ENCODE assay signal across 20 mouse cellular contexts in the genomic region with DNA sequence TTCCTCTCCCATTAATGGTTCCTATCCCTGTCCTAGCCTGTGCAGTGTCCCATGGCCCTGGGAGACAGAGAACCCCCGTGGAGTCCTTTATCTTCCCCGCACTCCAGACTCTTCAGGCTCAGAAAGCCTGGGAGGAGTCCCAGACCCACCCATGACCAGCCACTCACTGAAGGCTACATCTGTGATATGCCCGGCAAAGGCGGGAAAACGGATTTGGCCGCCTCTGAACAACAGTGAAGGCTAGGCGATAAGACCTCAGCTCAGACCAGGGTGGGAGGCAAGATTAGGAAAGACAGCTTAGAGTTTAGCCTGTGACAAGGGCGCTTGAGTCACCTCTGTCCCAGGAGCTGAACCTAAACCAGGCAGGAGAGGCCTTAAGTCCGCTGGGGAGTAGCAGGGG. TPM values are rescaled to one million over a fixed set of nuclear protein-coding genes. Genes with fewer than 3 reads are reported as not detected.
DNase-seq lines count a peak whose midpoint lies in the region; ATAC-seq lines count a peak whose summit lies in the region.
"Had no signal": no experiment of that assay in that cellular context is flagged by ENCODE, and none has a peak within 500 bp of the region (broad histone marks: within the 10 kb centered on the region; RNA-seq: fewer than 3 reads in every experiment).

No protein-coding gene starts in this region.

- H3K4me2 ChIP-seq in heart, embryonic 16.5 days (ENCODE audit: low read depth, low read length) = peak overlapping the region; percentile 14
- H3K4me2 ChIP-seq: embryonic facial prominence, embryonic 13.5 days had no signal

- H3K4me3 ChIP-seq in heart, embryonic 16.5 days (ENCODE audit: low read length) = no peak overlapping the region
- H3K4me3 ChIP-seq: embryonic facial prominence, embryonic 13.5 days; gastrocnemius, adult 2 months had no signal

- peaks cover 5% of the 10 kb centered on the region; the same call in 1 of the 2 replicates for H3K4me1 ChIP-seq in heart, embryonic 16.5 days (ENCODE audit: control insufficient read depth, insufficient read depth, low read length)

- H3K27ac ChIP-seq in heart, embryonic 16.5 days (ENCODE audit: low read length) = 0 out of 2 replicates have a peak overlapping the region, but pooled peaks have one; percentile 17
- H3K27ac ChIP-seq: embryonic facial prominence, embryonic 13.5 days; gastrocnemius, adult 2 months had no signal

- peak; percentile 30; the same call in 1 of the 2 replicates for ATAC-seq in heart, embryonic 16.5 days (replicated peaks; ENCODE audit: extremely low read depth, insufficient read depth, low FRiP score)
- peak; percentile 77 for ATAC-seq in erythroid progenitor cell, adult 5-6 weeks (replicated peaks; ENCODE audit: low FRiP score, poor library complexity, severe bottlenecking)
- ATAC-seq in megakaryocyte-erythroid progenitor cell, adult 5-6 weeks (replicated peaks; ENCODE audit: low FRiP score, low TSS enrichment, poor library complexity, severe bottlenecking) = peak; percentile 69
- ATAC-seq in monocyte, adult 5-6 weeks (replicated peaks; ENCODE audit: insufficient number of reproducible peaks, low FRiP score, low TSS enrichment, poor library complexity, severe bottlenecking) = no peak
- ATAC-seq: forebrain, embryonic 14.5 days; Patski had no signal

- DNase-seq in heart, postnatal 14 days = no peak
- peak; percentile 32 for DNase-seq in ZHBTc4 (ENCODE audit: low read depth, low spot score)
- DNase-seq in cerebellum, adult 11-12 months = no peak
- no peak for DNase-seq in kidney, postnatal 25 days
- DNase-seq: adrenal gland, adult 2 months; cerebellum, postnatal 25 days; gastrocnemius, adult 2 months; right cerebral cortex, postnatal 4 days; thymus, adult 2 months had no signal

- no peaks in the 10 kb centered on the region for H3K36me3 ChIP-seq in heart, embryonic 16.5 days (ENCODE audit: control insufficient read depth, insufficient read depth)
- H3K36me3 ChIP-seq: embryonic facial prominence, embryonic 13.5 days had no signal

- peaks cover 15% of the 10 kb centered on the region for H3K27me3 ChIP-seq in heart, embryonic 16.5 days (ENCODE audit: control insufficient read depth, insufficient read depth, low read length)

- H3K9ac ChIP-seq in heart, embryonic 16.5 days (ENCODE audit: low read length) = no peak overlapping the region
- H3K9ac ChIP-seq: embryonic facial prominence, embryonic 13.5 days had no signal

- intact Hi-C loops in heart, postnatal 14 days (cut with DNase I) = no loop called here

- no peaks in the 10 kb centered on the region for H3K9me3 ChIP-seq in heart, embryonic 16.5 days (replicated peaks; ENCODE audit: control insufficient read depth, low read length)
- H3K9me3 ChIP-seq: embryonic facial prominence, embryonic 13.5 days had no signal

- 37% methylated on average over 9 of the region's 9 CpGs for WGBS in heart, embryonic 16.5 days

RNA-seq across cellular contexts. Expression of gene Gfi1b, which starts 4.9 kb away (rescaled TPM):
- 0.84 and 0.92 TPM in 2 replicates for polyA plus RNA-seq in heart, embryonic 16.5 days (2015; fragmentation: Nextera tagmentation; extraction: Ambion mirVana)
- not detected for total RNA-seq in heart, postnatal 14 days (2021)
- 123 and 130 TPM in 2 replicates for total RNA-seq in erythroid progenitor cell, adult 5-6 weeks (2015; ENCODE audit: low replicate concordance)
- total RNA-seq in erythroid progenitor cell, adult 5-6 weeks (2017; ENCODE audit: low replicate concordance) = 77.8 and 88.3 TPM in 2 replicates
- total RNA-seq in megakaryocyte-erythroid progenitor cell, adult 5-6 weeks (2014; fragmentation: Nextera tagmentation) = 331 and 332 TPM in 2 replicates
- total RNA-seq in megakaryocyte-erythroid progenitor cell, adult 5-6 weeks (2017) = 91.3 and 113 TPM in 2 replicates
- 1.6 to 8.2 TPM (median 4.6 TPM) in 3 replicates for total RNA-seq in monocyte, adult 5-6 weeks (2017)
- total RNA-seq: adrenal gland, adult 2 months; gastrocnemius, adult 2 months; left cerebral cortex, adult 8-10 months; liver, adult 2 months had no signal
- polyA plus RNA-seq: forebrain, embryonic 14.5 days; intestine, embryonic 14.5 days; liver, adult 2 months; Patski had no signal

RNA-seq across cellular contexts. Expression of gene Tsc1, which starts 24.2 kb away (rescaled TPM):
- 16.7 and 17.5 TPM in 2 replicates for polyA plus RNA-seq in heart, embryonic 16.5 days (2015; fragmentation: Nextera tagmentation; extraction: Ambion mirVana)
- total RNA-seq in heart, postnatal 14 days (2021) = 10 to 100 TPM; 19.4 to 20.4 TPM
- total RNA-seq in erythroid progenitor cell, adult 5-6 weeks (2015; ENCODE audit: low replicate concordance) = 13.0 and 16.9 TPM in 2 replicates
- total RNA-seq in erythroid progenitor cell, adult 5-6 weeks (2017; ENCODE audit: low replicate concordance) = 20.0 and 24.8 TPM in 2 replicates
- total RNA-seq in megakaryocyte-erythroid progenitor cell, adult 5-6 weeks (2014; fragmentation: Nextera tagmentation) = 20.1 and 32.0 TPM in 2 replicates
- 10.9 and 24.3 TPM in 2 replicates for total RNA-seq in megakaryocyte-erythroid progenitor cell, adult 5-6 weeks (2017)
- total RNA-seq in monocyte, adult 5-6 weeks (2017) = 14.2 to 29.8 TPM (median 24.7 TPM) in 3 replicates

RNA-seq across cellular contexts. Expression of gene Gtf3c5, which starts 33.3 kb away (rescaled TPM):
- polyA plus RNA-seq in heart, embryonic 16.5 days (2015; fragmentation: Nextera tagmentation; extraction: Ambion mirVana) = 28.6 and 29.1 TPM in 2 replicates
- total RNA-seq in heart, postnatal 14 days (2021) = 10 to 100 TPM in 1 of 2 experiments, 1 to 10 TPM in 1; 9.8 to 10.9 TPM
- 17.2 and 22.3 TPM in 2 replicates for total RNA-seq in erythroid progenitor cell, adult 5-6 weeks (2015; ENCODE audit: low replicate concordance)
- total RNA-seq in erythroid progenitor cell, adult 5-6 weeks (2017; ENCODE audit: low replicate concordance) = 11.0 and 15.3 TPM in 2 replicates
- total RNA-seq in megakaryocyte-erythroid progenitor cell, adult 5-6 weeks (2014; fragmentation: Nextera tagmentation) = 33.9 and 43.0 TPM in 2 replicates
- total RNA-seq in megakaryocyte-erythroid progenitor cell, adult 5-6 weeks (2017) = 18.8 and 25.7 TPM in 2 replicates
- total RNA-seq in monocyte, adult 5-6 weeks (2017) = 5.6 to 17.7 TPM (median 9.1 TPM) in 3 replicates

RNA-seq across cellular contexts. Expression of gene Cel, which starts 53.7 kb away (rescaled TPM):
- polyA plus RNA-seq in heart, embryonic 16.5 days (2015; fragmentation: Nextera tagmentation; extraction: Ambion mirVana) = 0.30 TPM in 1 of 2 replicates, not detected in the other
- total RNA-seq in heart, postnatal 14 days (2021) = not detected
- not detected in 2 replicates for total RNA-seq in erythroid progenitor cell, adult 5-6 weeks (2015; ENCODE audit: low replicate concordance)
- total RNA-seq in erythroid progenitor cell, adult 5-6 weeks (2017; ENCODE audit: low replicate concordance) = not detected in 2 replicates
- not detected in 2 replicates for total RNA-seq in megakaryocyte-erythroid progenitor cell, adult 5-6 weeks (2014; fragmentation: Nextera tagmentation)
- not detected in 2 replicates for total RNA-seq in megakaryocyte-erythroid progenitor cell, adult 5-6 weeks (2017)
- not detected in 3 replicates for total RNA-seq in monocyte, adult 5-6 weeks (2017)
- total RNA-seq: gastrocnemius, adult 2 months; hematopoietic stem cell, adult 5-6 weeks; left cerebral cortex, adult 8-10 months had no signal
- polyA plus RNA-seq: adrenal gland, adult 2 months; embryonic facial prominence, embryonic 13.5 days; forebrain, embryonic 14.5 days; Patski had no signal
